ENCODE assay signal across 1 mouse cellular context in the genomic region with DNA sequence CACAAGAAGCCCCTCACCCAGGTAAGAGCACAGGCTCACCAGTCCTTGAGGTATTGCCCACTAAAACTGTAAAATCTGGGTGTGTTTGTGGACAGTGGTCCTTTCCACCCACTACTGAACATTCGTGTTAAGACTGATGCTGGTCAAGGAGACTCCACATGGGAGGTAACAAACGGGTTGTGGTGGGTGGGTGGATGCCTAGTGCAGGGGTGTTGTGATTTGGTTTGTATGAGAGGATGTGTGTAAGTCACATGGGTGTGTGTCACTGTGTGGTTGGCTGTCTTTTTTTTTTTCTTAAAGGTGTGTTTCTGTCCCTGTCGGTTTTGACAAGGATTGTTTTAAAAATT.
A peak's percentile ranks its signal among the peaks of the same experiment; 100 is the strongest.
TF ChIP-seq lines count a peak whose summit lies in the region.

No protein-coding gene starts in this region.

TF ChIP-seq in MEL, 35 proteins besides CTCF, POLR2A, EP300 and RAD21 (continued from another document):
- 0 out of 2 replicates have a peak, but pooled peaks have one; percentile 3 for TF ChIP-seq SIN3A (IDR thresholded peaks at IDR 0.05; ENCODE audit: low read length)
